Mouse (Mus musculus) limb, embryonic 13.5 days (tissue): ENCODE measurements around the gene Hip1. TPM values are rescaled to one million over a fixed set of nuclear protein-coding genes. Genes with fewer than 3 reads are reported as not detected.

Experiments used
- ATAC-seq: fragments of 200-750 bp; cut with Nextera tagmentation; 2 replicates; pipeline ENCODE4 v1.8.0; 2017; ENCODE audit warnings: low read depth, moderate number of reproducible peaks, moderate TSS enrichment; ENCODE audit not compliant: low FRiP score
- H3K27ac ChIP-seq: fragments of 300-500 bp; sonication (generic); 2 replicates; pipeline ENCODE4 v1.5.1; 2015; ENCODE audit warnings: inconsistent platforms, mild to moderate bottlenecking, moderate library complexity
- H3K27me3 ChIP-seq: fragments of 300-500 bp; sonication (generic); 2 replicates; pipeline ENCODE4 v1.6.1; 2015; ENCODE audit warnings: mild to moderate bottlenecking, inconsistent platforms
- H3K36me3 ChIP-seq: fragments of 300-500 bp; sonication (generic); 2 replicates; pipeline ENCODE4 v1.6.1; 2015; ENCODE audit warnings: inconsistent platforms, mild to moderate bottlenecking, moderate library complexity
- H3K4me1 ChIP-seq: fragments of 300-500 bp; sonication (generic); 2 replicates; pipeline ENCODE4 v1.6.1; 2015; ENCODE audit warnings: inconsistent platforms
- H3K4me2 ChIP-seq: fragments of 300-500 bp; sonication (generic); replicated peaks from 2 replicates; pipeline ENCODE4 v1.6.1; 2015; ENCODE audit warnings: inconsistent platforms, mild to moderate bottlenecking, moderate library complexity
- H3K4me3 ChIP-seq: fragments of 300-500 bp; sonication (generic); 2 replicates; pipeline ENCODE4 v1.5.1; 2015; ENCODE audit warnings: moderate library complexity, mild to moderate bottlenecking, inconsistent platforms
- H3K9ac ChIP-seq: fragments of 300-500 bp; sonication (generic); 2 replicates; pipeline ENCODE4 v1.6.1; 2015; ENCODE audit warnings: mild to moderate bottlenecking, inconsistent platforms
- H3K9me3 ChIP-seq: fragments of 300-500 bp; sonication (generic); 2 replicates; pipeline ENCODE4 v1.6.1; 2016; ENCODE audit warnings: inconsistent platforms
- WGBS: fragments of 180-500 bp; shearing (Covaris S2); methylation state at CpG from one replicate; pipeline ENCODE4 v1.1.7; 2015; 5-methylcytosine and 5-hydroxymethylcytosine counted together
- polyA plus RNA-seq: library from polyadenylated mRNA; unstranded; fragments of >200 nt; fragmentation: Nextera tagmentation; extraction: Ambion mirVana; gene quantifications from 2 replicates; pipeline ENCODE4 v1.2.1, GENCODE M21; 2015

Gene Hip1
- polyA plus RNA-seq, 1 experiment from 2014 or later = 48.5 TPM

GRCm38 (mm10) chr5:135529964-135530363 lies 15.0 kb downstream of the Hip1 start:
- H3K9me3 ChIP-seq = no peaks in the 10 kb centered on the region
- WGBS = 78% methylated on average over 2 of the region's 2 CpGs
- no peak overlapping the region for H3K4me3 ChIP-seq
- H3K9ac ChIP-seq = no peak overlapping the region
- H3K4me1 ChIP-seq = peaks cover 25% of the 10 kb centered on the region
- H3K27ac ChIP-seq = no peak overlapping the region; the same call in 1 of the 2 replicates
- ATAC-seq = no peak
- peaks cover 16% of the 10 kb centered on the region for H3K36me3 ChIP-seq
- no peak overlapping the region for H3K4me2 ChIP-seq
- no peaks in the 10 kb centered on the region for H3K27me3 ChIP-seq

- ATAC-seq = no peak
- Histone ChIP-seq H3K4me2 (no peak overlapping the region), H3K9me3 (no peaks in the 10 kb centered on the region), H3K4me1 (peaks cover 29% of the 10 kb centered on the region), H3K9ac (no peak overlapping the region), H3K4me3 (no peak overlapping the region), H3K27ac (no peak overlapping the region), H3K36me3 (peaks cover 16% of the 10 kb centered on the region), H3K27me3 (no peaks in the 10 kb centered on the region)
- WGBS = 84% methylated on average over 3 of the region's 3 CpGs
These were observed 15.6 kb downstream of the Hip1 start for GRCm38 (mm10) chr5:135529310-135529709.

GRCm38 (mm10) chr5:135527986-135528385 lies 16.9 kb downstream of the Hip1 start:
- Histone ChIP-seq H3K4me2 (no peak overlapping the region), H3K36me3 (peaks cover 23% of the 10 kb centered on the region), H3K9ac (no peak overlapping the region), H3K9me3 (no peaks in the 10 kb centered on the region), H3K27ac (no peak overlapping the region; the same call in 1 of the 2 replicates), H3K4me3 (no peak overlapping the region), H3K4me1 (peaks cover 26% of the 10 kb centered on the region), H3K27me3 (no peaks in the 10 kb centered on the region)
- no peak for ATAC-seq
- WGBS = 35% methylated on average over 7 of the region's 7 CpGs

DNA sequence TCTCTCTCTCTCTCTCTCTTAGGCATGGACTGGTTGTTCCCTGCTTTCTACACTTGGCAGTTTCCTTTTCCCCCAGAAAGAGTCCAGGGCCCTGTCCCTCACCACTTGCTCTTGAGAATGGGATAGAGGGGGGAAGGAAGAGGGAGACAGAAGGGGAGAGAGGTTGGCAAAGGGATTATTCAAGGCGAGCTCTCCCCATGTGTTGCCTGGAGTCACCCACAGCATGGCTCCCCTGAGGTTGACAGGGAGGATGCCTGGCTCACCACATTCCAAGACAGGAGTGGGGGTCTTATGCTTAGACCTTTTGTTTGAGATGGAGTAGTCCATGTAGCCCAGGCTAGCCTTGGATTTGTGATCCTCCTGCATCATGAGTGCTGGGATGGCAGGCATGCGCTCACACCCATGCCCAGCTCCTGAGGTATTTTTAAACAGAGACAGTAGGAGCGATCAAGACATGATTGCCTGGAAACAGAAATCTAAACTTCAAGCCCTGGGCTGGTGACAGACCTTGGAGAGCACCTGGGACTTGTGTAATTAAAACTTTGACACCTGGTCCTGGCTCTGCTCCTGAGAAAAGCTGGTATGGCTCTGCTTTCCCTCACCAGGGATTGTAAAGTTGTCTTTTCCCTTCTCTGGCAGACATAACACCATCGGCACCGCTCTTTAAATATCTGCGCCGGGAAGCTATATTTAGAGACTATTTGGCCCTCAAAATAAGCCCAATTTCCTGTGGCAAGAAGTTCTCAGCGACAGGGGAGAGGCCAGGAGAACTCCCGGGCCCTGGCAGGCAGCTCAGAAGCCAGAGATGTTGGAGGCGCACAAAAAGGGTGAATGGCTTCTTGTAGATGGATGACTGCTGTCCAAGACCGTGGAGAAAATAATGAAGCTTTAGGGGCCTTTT lies 20.0 kb downstream of the Hip1 start:
- Histone ChIP-seq H3K9ac (no peak overlapping the region), H3K4me3 (no peak overlapping the region), H3K27me3 (no peaks in the 10 kb centered on the region), H3K9me3 (no peaks in the 10 kb centered on the region), H3K27ac (peak overlapping the region; percentile 40), H3K4me2 (peak overlapping the region; percentile 5; the same call in 1 of the 2 replicates), H3K36me3 (peaks cover 13% of the 10 kb centered on the region), H3K4me1 (peaks cover 18% of the 10 kb centered on the region)
- WGBS = 48% methylated on average over 11 of the region's 11 CpGs
- 0 out of 2 replicates have a peak, but pooled peaks have one; percentile 15 for ATAC-seq

DNA sequence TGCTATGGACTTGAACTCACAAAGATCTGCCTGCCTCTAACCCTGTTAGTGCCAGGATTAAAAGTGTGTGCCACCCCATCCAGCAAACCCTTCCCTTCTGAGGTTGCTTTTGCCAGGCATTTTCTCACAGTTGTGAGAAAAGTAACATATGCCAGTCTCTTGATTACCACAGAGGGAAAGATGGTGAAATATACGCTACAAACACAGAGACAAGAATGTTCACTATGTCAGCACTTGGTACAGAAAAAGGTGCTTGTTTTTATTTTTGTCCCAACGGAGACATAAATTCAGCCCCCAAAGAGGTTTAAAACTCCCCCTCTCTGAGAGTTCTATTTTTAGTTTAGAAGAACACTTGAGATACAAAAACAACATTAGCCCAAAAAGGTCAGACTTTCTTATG lies 20.8 kb downstream of the Hip1 start:
- no peaks in the 10 kb centered on the region for H3K9me3 ChIP-seq
- 86% methylated on average over 2 of the region's 2 CpGs for WGBS
- no peak overlapping the region; the same call in 1 of the 2 replicates for H3K27ac ChIP-seq
- H3K4me2 ChIP-seq = no peak overlapping the region
- no peak overlapping the region for H3K4me3 ChIP-seq
- H3K27me3 ChIP-seq = no peaks in the 10 kb centered on the region
- peaks cover 18% of the 10 kb centered on the region for H3K4me1 ChIP-seq
- H3K9ac ChIP-seq = no peak overlapping the region
- H3K36me3 ChIP-seq = peaks cover 13% of the 10 kb centered on the region
- ATAC-seq = no peak

DNA sequence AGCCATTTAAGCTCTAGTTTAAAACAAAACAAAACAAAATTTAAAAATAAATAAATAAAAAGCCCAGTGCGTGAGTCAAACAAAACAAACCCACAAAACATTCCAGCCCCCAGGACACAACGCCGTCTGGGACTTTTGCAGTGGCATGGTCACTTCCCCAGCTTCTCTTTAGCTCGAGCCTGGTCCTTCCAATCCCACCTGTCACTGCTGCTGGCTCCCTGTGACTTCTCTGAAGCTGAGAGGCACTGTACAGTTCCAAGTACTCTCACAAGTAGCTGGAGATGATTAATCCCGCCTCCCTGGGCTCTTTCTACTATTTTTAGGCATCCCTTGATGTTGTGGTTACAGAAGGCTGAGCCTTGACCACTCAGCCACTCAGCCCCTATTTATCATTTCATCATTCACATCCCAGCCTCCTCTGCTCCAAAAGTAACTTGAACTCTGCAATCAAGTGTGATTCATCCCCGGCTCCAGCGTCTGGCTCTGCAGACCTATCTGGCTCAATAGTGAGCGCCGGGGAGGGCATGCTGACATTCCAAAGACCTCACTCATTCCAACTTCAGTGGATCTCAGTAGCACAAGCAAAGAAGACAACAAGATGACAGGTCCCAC lies 22.7 kb downstream of the Hip1 start:
- H3K36me3 ChIP-seq = peaks cover 13% of the 10 kb centered on the region
- H3K27ac ChIP-seq = no peak overlapping the region
- H3K4me3 ChIP-seq = no peak overlapping the region
- H3K4me2 ChIP-seq = no peak overlapping the region
- H3K9ac ChIP-seq = no peak overlapping the region
- no peaks in the 10 kb centered on the region; the same call in 1 of the 2 replicates for H3K9me3 ChIP-seq
- H3K4me1 ChIP-seq = peaks cover 18% of the 10 kb centered on the region
- no peaks in the 10 kb centered on the region for H3K27me3 ChIP-seq
- 73% methylated on average over 9 of the region's 9 CpGs for WGBS
- ATAC-seq = no peak

DNA sequence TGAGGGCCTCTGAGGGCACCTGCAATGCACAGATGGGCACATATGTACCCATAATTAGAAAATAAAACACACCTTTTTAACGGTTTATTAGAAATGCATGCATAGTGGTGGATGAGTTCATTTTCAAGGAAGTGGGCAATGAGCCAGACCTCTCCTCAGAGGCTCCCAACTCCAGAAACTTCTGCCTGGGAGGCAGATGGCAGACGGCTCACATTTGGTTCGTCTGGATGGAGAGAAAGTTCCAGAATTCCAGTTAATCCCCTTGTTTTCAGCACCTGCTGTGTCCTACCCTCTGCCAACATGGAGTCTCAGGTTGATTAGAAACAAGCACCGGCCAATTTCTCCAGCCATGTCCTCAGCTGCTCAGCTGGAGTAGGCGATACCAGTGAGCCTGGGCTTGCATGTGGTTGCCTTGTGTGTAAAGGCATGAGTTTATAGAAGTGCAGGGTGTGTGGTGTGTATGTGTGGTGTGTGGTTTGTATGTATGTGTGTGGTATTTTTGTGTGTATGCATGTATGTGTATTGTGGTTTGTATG lies 27.5 kb downstream of the Hip1 start:
- Histone ChIP-seq H3K4me2 (no peak overlapping the region), H3K36me3 (peaks cover 20% of the 10 kb centered on the region), H3K4me3 (no peak overlapping the region), H3K27ac (no peak overlapping the region), H3K9ac (no peak overlapping the region), H3K9me3 (peaks cover 14% of the 10 kb centered on the region), H3K27me3 (no peaks in the 10 kb centered on the region), H3K4me1 (no peaks in the 10 kb centered on the region)
- 59% methylated on average over 5 of the region's 5 CpGs for WGBS
- no peak for ATAC-seq

DNA sequence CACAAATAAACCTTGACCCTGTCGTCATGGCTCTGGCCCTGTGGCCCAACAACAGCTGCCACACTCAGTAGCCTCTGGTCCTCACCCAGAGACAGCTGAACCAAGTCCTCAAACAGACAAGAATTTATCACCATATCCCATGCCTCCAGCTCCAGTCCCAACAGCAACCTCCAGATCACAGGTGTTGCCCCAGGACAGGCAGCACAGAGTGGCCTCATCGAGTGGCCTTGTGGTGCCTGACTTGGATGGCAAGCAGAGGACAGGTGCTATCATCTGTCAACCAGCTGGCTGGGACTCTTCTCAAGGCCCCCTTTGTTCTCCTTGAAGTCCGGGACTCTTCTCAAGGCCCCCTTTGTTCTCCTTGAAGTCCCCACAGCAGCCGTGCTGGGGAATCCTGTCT lies 31.8 kb downstream of the Hip1 start:
- no peak overlapping the region for H3K4me2 ChIP-seq
- no peak overlapping the region for H3K4me3 ChIP-seq
- peaks cover 17% of the 10 kb centered on the region for H3K4me1 ChIP-seq
- H3K9ac ChIP-seq = no peak overlapping the region
- H3K9me3 ChIP-seq = peaks cover 14% of the 10 kb centered on the region
- peaks cover 20% of the 10 kb centered on the region for H3K36me3 ChIP-seq
- peak; percentile 79 for ATAC-seq
- no peak overlapping the region for H3K27ac ChIP-seq
- H3K27me3 ChIP-seq = no peaks in the 10 kb centered on the region
- 64% methylated on average over 4 of the region's 4 CpGs for WGBS

GRCm38 (mm10) chr5:135511105-135511504 lies 33.8 kb downstream of the Hip1 start:
- Histone ChIP-seq H3K9ac (no peak overlapping the region), H3K36me3 (peaks cover 13% of the 10 kb centered on the region), H3K4me1 (peaks cover 36% of the 10 kb centered on the region), H3K4me3 (no peak overlapping the region), H3K9me3 (peaks cover 6% of the 10 kb centered on the region), H3K4me2 (no peak overlapping the region), H3K27ac (no peak overlapping the region), H3K27me3 (no peaks in the 10 kb centered on the region)
- 51% methylated on average over 5 of the region's 5 CpGs for WGBS
- ATAC-seq = no peak

- H3K9me3 ChIP-seq = no peaks in the 10 kb centered on the region
- H3K36me3 ChIP-seq = peaks cover 5% of the 10 kb centered on the region; the same call in 1 of the 2 replicates
- no peaks in the 10 kb centered on the region for H3K27me3 ChIP-seq
- 0 out of 2 replicates have a peak overlapping the region, but pooled peaks have one; percentile 46 for H3K4me2 ChIP-seq
- ATAC-seq = no peak
- H3K4me3 ChIP-seq = no peak overlapping the region
- H3K9ac ChIP-seq = no peak overlapping the region
- WGBS = 60% methylated on average over 3 of the region's 3 CpGs
- H3K4me1 ChIP-seq = peaks cover 55% of the 10 kb centered on the region
- H3K27ac ChIP-seq = 0 out of 2 replicates have a peak overlapping the region, but pooled peaks have one; percentile 49
These were observed 36.6 kb downstream of the Hip1 start for GRCm38 (mm10) chr5:135508284-135508683.

GRCm38 (mm10) chr5:135507561-135508273 lies 37.2 kb downstream of the Hip1 start:
- Histone ChIP-seq H3K9me3 (no peaks in the 10 kb centered on the region), H3K4me3 (no peak overlapping the region; the same call in 1 of the 2 replicates), H3K27ac (peak overlapping the region; percentile 61), H3K36me3 (peaks cover 5% of the 10 kb centered on the region; the same call in 1 of the 2 replicates), H3K27me3 (no peaks in the 10 kb centered on the region), H3K4me1 (peaks cover 61% of the 10 kb centered on the region), H3K4me2 (peak overlapping the region; percentile 46), H3K9ac (no peak overlapping the region)
- WGBS = 29% methylated on average over 18 of the region's 18 CpGs
- peak; percentile 80 for ATAC-seq
